Mouse (Mus musculus): Measurements from ENCODE around the gene Ubl5.

- TF ChIP-seq POLR2A (IDR thresholded peaks at IDR 0.05; ENCODE audit: borderline replicate concordance, low read depth, low read length) (no peak), CTCF (IDR thresholded peaks at IDR 0.05; ENCODE audit: low read depth, low read length) (no peak)
These were observed 26.0 kb upstream of the Ubl5 start for GRCm38 (mm10) chr9:20616685-20617084.
